In the genomic region with DNA sequence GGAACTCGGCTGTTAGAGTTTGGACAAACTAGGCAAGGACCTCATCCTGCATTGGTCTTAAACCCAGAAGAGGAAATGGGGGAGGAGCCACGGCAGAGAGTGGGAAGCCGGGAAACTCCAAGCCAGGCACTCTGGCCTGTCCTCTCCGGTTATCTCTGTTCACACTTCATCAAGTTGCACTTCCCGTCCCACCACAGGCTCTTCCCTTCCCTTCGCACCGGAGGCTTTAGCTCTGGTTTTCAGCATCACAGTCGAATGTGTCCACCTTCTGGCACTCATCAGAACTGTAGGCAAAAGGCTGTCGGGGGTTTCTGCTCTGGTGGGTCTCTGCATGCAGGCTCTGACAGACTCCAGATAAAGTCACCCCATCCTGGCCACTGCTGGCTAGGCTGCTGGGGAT, we compare ENCODE assay signal across 8 mouse cellular contexts. TPM values are rescaled to one million over a fixed set of nuclear protein-coding genes. Genes with fewer than 3 reads are reported as not detected.
A peak's percentile ranks its signal among the peaks of the same experiment; 100 is the strongest.
DNase-seq lines count a peak whose midpoint lies in the region; ATAC-seq and TF ChIP-seq lines count a peak whose summit lies in the region.

No protein-coding gene starts in this region.

- WGBS in kidney, adult 2 months, result 14% methylated on average over 9 of the region's 9 CpGs
- WGBS in lung, postnatal 0 days, result under 1% methylated on average over 9 of the region's 9 CpGs

- peak; percentile 51 for TF ChIP-seq EP300 in lung, postnatal 0 days (IDR thresholded peaks at IDR 0.05)

- H3K9me3 ChIP-seq in lung, postnatal 0 days (ENCODE audit: low read length), result no peaks in the 10 kb centered on the region

- ATAC-seq in lung, postnatal 0 days, result peak; percentile 76
- no peak for ATAC-seq in megakaryocyte-erythroid progenitor cell, adult 5-6 weeks (replicated peaks; ENCODE audit: low FRiP score, low TSS enrichment, poor library complexity, severe bottlenecking)
- no peak for ATAC-seq in cerebellum, adult (ENCODE audit: insufficient number of reproducible peaks, low FRiP score, low TSS enrichment)

- H3K27me3 ChIP-seq in kidney, adult 2 months (replicated peaks; ENCODE audit: control insufficient read depth, insufficient read depth, low read length), result no peaks in the 10 kb centered on the region
- H3K27me3 ChIP-seq in lung, postnatal 0 days (replicated peaks; ENCODE audit: insufficient read depth, low read length), result no peaks in the 10 kb centered on the region

- H3K4me2 ChIP-seq in lung, postnatal 0 days (replicated peaks; ENCODE audit: low read depth, low read length), result no peak overlapping the region

- peak; percentile 50 for TF ChIP-seq CTCF in kidney, adult 2 months (conservative IDR thresholded peaks at IDR 0.05; ENCODE audit: insufficient read depth, insufficient read length, low read depth, low read length)
- TF ChIP-seq CTCF in brain, embryonic 14.5 days (IDR thresholded peaks at IDR 0.05; ENCODE audit: borderline replicate concordance, extremely low read depth, insufficient read depth, insufficient read length), result peak; percentile 60; the same call in 1 of the 2 replicates
- TF ChIP-seq CTCF in lung, postnatal 0 days (IDR thresholded peaks at IDR 0.05), result peak; percentile 83

- H3K36me3 ChIP-seq in kidney, adult 2 months (ENCODE audit: control insufficient read depth, insufficient read depth, low read length), result no peaks in the 10 kb centered on the region
- 0 out of 2 replicates have a peak, but pooled peaks cover 4% of the 10 kb centered on the region for H3K36me3 ChIP-seq in lung, postnatal 0 days (ENCODE audit: insufficient read depth, low read length)

- H3K4me1 ChIP-seq in kidney, adult 2 months (ENCODE audit: control insufficient read depth, insufficient read depth, low read length), result no peaks in the 10 kb centered on the region
- peaks cover 1% of the 10 kb centered on the region; the same call in 1 of the 2 replicates for H3K4me1 ChIP-seq in lung, postnatal 0 days (ENCODE audit: insufficient read depth, low read depth, low read length)

- no peak overlapping the region for H3K4me3 ChIP-seq in kidney, adult 2 months (ENCODE audit: insufficient read depth, low read depth, low read length)
- no peak overlapping the region for H3K4me3 ChIP-seq in lung, postnatal 0 days (ENCODE audit: low read depth, low read length)

- peak; percentile 40 for DNase-seq in kidney, adult 2 months
- DNase-seq in kidney, adult 11 months, result no peak
- peak; percentile 67 for DNase-seq in brain, embryonic 14.5 days (ENCODE audit: low read depth)
- DNase-seq in heart, postnatal 10 days, result peak; percentile 57 to 67
- peak; percentile 94 for DNase-seq in lung, postnatal 0 days (ENCODE audit: low spot score)
- DNase-seq in cerebellum, adult 9-10 months, result no peak

- TF ChIP-seq POLR2A in kidney, adult 2 months (IDR thresholded peaks at IDR 0.05; ENCODE audit: low read depth, low read length), result no peak
- no peak for TF ChIP-seq POLR2A in brain, embryonic 14.5 days (IDR thresholded peaks at IDR 0.05; ENCODE audit: borderline replicate concordance, extremely low read depth, insufficient read depth, insufficient read length, poor library complexity, severe bottlenecking)

- intact Hi-C loops in heart, postnatal 10 days (cut with DNase I), result loop anchor here (2.0 kb wide), 1 partner anchor 94 kb away; no protein-coding TSS in a partner anchor

- no peak overlapping the region for H3K9ac ChIP-seq in lung, postnatal 0 days (replicated peaks; ENCODE audit: low read depth)

- no peak overlapping the region for H3K27ac ChIP-seq in kidney, adult 2 months (ENCODE audit: insufficient read depth, low read depth, low read length)
- no peak overlapping the region for H3K27ac ChIP-seq in lung, postnatal 0 days (ENCODE audit: low read length)

RNA-seq across cellular contexts. Expression of gene A3galt2, which starts 48.5 kb away (rescaled TPM):
- 0.16 and 0.39 TPM in 2 replicates for polyA plus RNA-seq in kidney, adult 2 months (2012; rRNA removed)
- polyA plus RNA-seq in brain, embryonic 14.5 days (2012; rRNA removed), result 4.6 and 5.0 TPM in 2 replicates
- under 1 TPM; 0.12 to 0.29 TPM for total RNA-seq in heart, postnatal 10 days (2021)
- 0.04 and 0.08 TPM in 2 replicates for polyA plus RNA-seq in lung, postnatal 0 days (2015; fragmentation: Nextera tagmentation; extraction: Ambion mirVana)
- 0.31 TPM in 1 of 2 replicates, not detected in the other for total RNA-seq in megakaryocyte-erythroid progenitor cell, adult 5-6 weeks (2014; fragmentation: Nextera tagmentation)
- not detected in 2 replicates for total RNA-seq in megakaryocyte-erythroid progenitor cell, adult 5-6 weeks (2017)

RNA-seq across cellular contexts. Expression of gene Phc2, which starts 52.1 kb away (rescaled TPM):
- 64.6 and 69.5 TPM in 2 replicates for polyA plus RNA-seq in kidney, adult 2 months (2012; rRNA removed)
- 193 and 196 TPM in 2 replicates for polyA plus RNA-seq in brain, embryonic 14.5 days (2012; rRNA removed)
- total RNA-seq in heart, postnatal 10 days (2021), result 10 to 100 TPM; 68.1 to 70.8 TPM
- polyA plus RNA-seq in lung, postnatal 0 days (2015; fragmentation: Nextera tagmentation; extraction: Ambion mirVana), result 53.6 and 56.3 TPM in 2 replicates
- 56.5 and 63.9 TPM in 2 replicates for total RNA-seq in megakaryocyte-erythroid progenitor cell, adult 5-6 weeks (2014; fragmentation: Nextera tagmentation)
- total RNA-seq in megakaryocyte-erythroid progenitor cell, adult 5-6 weeks (2017), result 14.5 and 18.1 TPM in 2 replicates

Comparison
In these comparisons a context has a peak if more than half of its experiments do, and no peak if none do; other contexts are left out.
1. DNase-seq: peak in kidney, adult 2 months (single experiment), brain, embryonic 14.5 days (single experiment), heart, postnatal 10 days (2 of 2) and lung, postnatal 0 days (single experiment); none in kidney, adult 11 months (single experiment) and cerebellum, adult 9-10 months (single experiment).
2. Peak in every context shown above with its lines, with median percentiles within 50 percentile points of each other: CTCF ChIP-seq.